9 mouse cellular contexts compared by ENCODE assay signal in the genomic region with DNA sequence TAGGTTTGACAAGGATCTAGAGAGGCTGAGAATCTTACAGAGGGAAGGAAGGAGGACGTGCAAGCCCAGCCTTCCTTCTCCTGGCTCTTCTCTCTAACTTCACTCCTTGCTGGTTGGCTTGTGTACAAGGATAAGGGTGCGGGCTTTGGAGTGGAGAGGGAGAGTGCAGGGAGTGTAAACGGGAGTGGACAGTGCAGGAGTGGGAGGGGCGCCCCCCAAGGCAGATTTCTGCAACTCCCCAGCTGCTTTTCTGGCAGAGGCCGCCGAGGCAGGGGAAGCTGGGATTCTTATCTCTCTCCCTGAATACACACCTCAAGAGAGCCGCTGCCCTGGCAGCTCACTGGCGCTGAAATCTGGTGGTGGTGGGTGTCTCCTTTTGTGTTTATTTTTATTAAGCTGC. TPM values are rescaled to one million over a fixed set of nuclear protein-coding genes. Genes with fewer than 3 reads are reported as not detected.
DNase-seq lines count a peak whose midpoint lies in the region; ATAC-seq and TF ChIP-seq lines count a peak whose summit lies in the region.
"Had no signal": no experiment of that assay in that cellular context is flagged by ENCODE, and none has a peak within 500 bp of the region (broad histone marks: within the 10 kb centered on the region; RNA-seq: fewer than 3 reads in every experiment).

No protein-coding gene starts in this region.

- H3K9me3 ChIP-seq in heart, embryonic 15.5 days (replicated peaks): no peaks in the 10 kb centered on the region
- no peaks in the 10 kb centered on the region for H3K9me3 ChIP-seq in embryonic facial prominence, embryonic 12.5 days
- no peaks in the 10 kb centered on the region for H3K9me3 ChIP-seq in hindbrain, embryonic 13.5 days
- no peaks in the 10 kb centered on the region for H3K9me3 ChIP-seq in midbrain, embryonic 13.5 days

- DNase-seq in heart, adult 2 months: no peak
- DNase-seq in thymus, adult 2 months: no peak
- DNase-seq in kidney, adult 18-20 months: no peak
- no peak for DNase-seq in kidney, postnatal 25 days
- DNase-seq: right cerebral cortex, postnatal 14 days had no signal

- peak overlapping the region; percentile 96; the same call in 1 of the 2 replicates for H3K4me2 ChIP-seq in heart, embryonic 15.5 days
- H3K4me2 ChIP-seq in embryonic facial prominence, embryonic 12.5 days (replicated peaks): peak overlapping the region; percentile 98
- peak overlapping the region; percentile 78 for H3K4me2 ChIP-seq in hindbrain, embryonic 13.5 days
- peak overlapping the region; percentile 82 for H3K4me2 ChIP-seq in midbrain, embryonic 13.5 days (replicated peaks)

- TF ChIP-seq CTCF in heart, adult 2 months (IDR thresholded peaks at IDR 0.05): no peak
- no peak for TF ChIP-seq CTCF in thymus, adult 2 months (IDR thresholded peaks at IDR 0.05; ENCODE audit: borderline replicate concordance, control insufficient read depth, extremely low read depth, insufficient read depth, low read length, poor library complexity)

- TF ChIP-seq POLR2A in heart, adult 2 months (IDR thresholded peaks at IDR 0.05; ENCODE audit: insufficient read depth, low read depth, low read length): no peak
- no peak for TF ChIP-seq POLR2A in thymus, adult 2 months (IDR thresholded peaks at IDR 0.05; ENCODE audit: control insufficient read depth, extremely low read depth, insufficient read depth, low read length, poor library complexity)

- H3K79me2 ChIP-seq in heart, adult 2 months (replicated peaks; ENCODE audit: control insufficient read depth, insufficient read depth, low read length): no peaks in the 10 kb centered on the region

- peaks cover 24% of the 10 kb centered on the region for H3K4me1 ChIP-seq in heart, embryonic 15.5 days (replicated peaks)
- peaks cover 2% of the 10 kb centered on the region for H3K4me1 ChIP-seq in heart, adult 2 months (ENCODE audit: control insufficient read depth, insufficient read depth, low read length)
- peaks cover 24% of the 10 kb centered on the region for H3K4me1 ChIP-seq in embryonic facial prominence, embryonic 12.5 days
- peaks cover 57% of the 10 kb centered on the region for H3K4me1 ChIP-seq in hindbrain, embryonic 13.5 days (replicated peaks)
- H3K4me1 ChIP-seq in midbrain, embryonic 13.5 days (replicated peaks): peaks cover 43% of the 10 kb centered on the region
- H3K4me1 ChIP-seq in thymus, adult 2 months (replicated peaks; ENCODE audit: control insufficient read depth, insufficient read depth, low read length): peaks cover 16% of the 10 kb centered on the region

- no peak for ATAC-seq in heart, embryonic 15.5 days (replicated peaks; ENCODE audit: insufficient number of reproducible peaks, insufficient read depth, low FRiP score, low read depth)
- ATAC-seq in embryonic facial prominence, embryonic 12.5 days (ENCODE audit: insufficient number of reproducible peaks, insufficient read depth, low FRiP score, low TSS enrichment): no peak
- no peak for ATAC-seq in hindbrain, embryonic 13.5 days (ENCODE audit: low FRiP score)
- ATAC-seq in midbrain, embryonic 13.5 days: no peak

- H3K4me3 ChIP-seq in heart, embryonic 15.5 days: 0 out of 2 replicates have a peak overlapping the region, but pooled peaks have one; percentile 12
- no peak overlapping the region for H3K4me3 ChIP-seq in heart, adult 2 months
- peak overlapping the region; percentile 4; the same call in 1 of the 2 replicates for H3K4me3 ChIP-seq in embryonic facial prominence, embryonic 12.5 days
- peak overlapping the region; percentile 62 for H3K4me3 ChIP-seq in hindbrain, embryonic 13.5 days
- peak overlapping the region; percentile 77 for H3K4me3 ChIP-seq in midbrain, embryonic 13.5 days (replicated peaks)
- H3K4me3 ChIP-seq in thymus, adult 2 months (ENCODE audit: control insufficient read depth, insufficient read depth, low read length): no peak overlapping the region

- H3K27me3 ChIP-seq in heart, embryonic 15.5 days: peaks cover 47% of the 10 kb centered on the region
- H3K27me3 ChIP-seq in heart, adult 2 months (ENCODE audit: control insufficient read depth, insufficient read depth, low read length): peaks cover 12% of the 10 kb centered on the region
- H3K27me3 ChIP-seq in embryonic facial prominence, embryonic 12.5 days: peaks cover 49% of the 10 kb centered on the region
- peaks cover 29% of the 10 kb centered on the region for H3K27me3 ChIP-seq in hindbrain, embryonic 13.5 days
- peaks cover 39% of the 10 kb centered on the region for H3K27me3 ChIP-seq in midbrain, embryonic 13.5 days
- H3K27me3 ChIP-seq in thymus, adult 2 months (ENCODE audit: control insufficient read depth, insufficient read depth, low read length): peaks cover 11% of the 10 kb centered on the region

- intact Hi-C loops in heart, adult 2 months (cut with DNase I): loop anchor here (5.0 kb wide), 1 partner anchor 90 kb away; no protein-coding TSS in a partner anchor

- no peak overlapping the region for H3K9ac ChIP-seq in heart, embryonic 15.5 days
- no peak overlapping the region for H3K9ac ChIP-seq in heart, adult 2 months (ENCODE audit: low read depth, low read length)
- H3K9ac ChIP-seq in embryonic facial prominence, embryonic 12.5 days: no peak overlapping the region
- peak overlapping the region; percentile 92 for H3K9ac ChIP-seq in hindbrain, embryonic 13.5 days
- H3K9ac ChIP-seq in midbrain, embryonic 13.5 days (replicated peaks): peak overlapping the region; percentile 88

- H3K36me3 ChIP-seq in heart, embryonic 15.5 days: no peaks in the 10 kb centered on the region
- no peaks in the 10 kb centered on the region for H3K36me3 ChIP-seq in heart, adult 2 months (ENCODE audit: control insufficient read depth, insufficient read depth, low read length)
- H3K36me3 ChIP-seq in embryonic facial prominence, embryonic 12.5 days: no peaks in the 10 kb centered on the region
- H3K36me3 ChIP-seq in hindbrain, embryonic 13.5 days: peaks cover 7% of the 10 kb centered on the region; the same call in 1 of the 2 replicates
- H3K36me3 ChIP-seq in midbrain, embryonic 13.5 days: 0 out of 2 replicates have a peak, but pooled peaks cover 6% of the 10 kb centered on the region
- no peaks in the 10 kb centered on the region for H3K36me3 ChIP-seq in thymus, adult 2 months (ENCODE audit: control insufficient read depth, insufficient read depth, low read length)

- no peak for TF ChIP-seq EP300 in heart, adult 2 months (IDR thresholded peaks at IDR 0.05; ENCODE audit: insufficient read depth, low read depth, low read length)

- WGBS in heart, embryonic 15.5 days: 7% methylated on average over 8 of the region's 8 CpGs
- 7% methylated on average over 8 of the region's 8 CpGs for WGBS in heart, adult 2 months
- WGBS in embryonic facial prominence, embryonic 12.5 days: 12% methylated on average over 8 of the region's 8 CpGs
- WGBS in hindbrain, embryonic 13.5 days: 17% methylated on average over 6 of the region's 8 CpGs
- WGBS in midbrain, embryonic 13.5 days: 8% methylated on average over 7 of the region's 8 CpGs
- WGBS in thymus, adult 2 months: 33% methylated on average over 7 of the region's 8 CpGs

- no peak overlapping the region for H3K27ac ChIP-seq in heart, embryonic 15.5 days
- H3K27ac ChIP-seq in heart, adult 2 months: no peak overlapping the region
- H3K27ac ChIP-seq in embryonic facial prominence, embryonic 12.5 days: no peak overlapping the region
- H3K27ac ChIP-seq in hindbrain, embryonic 13.5 days: peak overlapping the region; percentile 94
- H3K27ac ChIP-seq in midbrain, embryonic 13.5 days: peak overlapping the region; percentile 92
- no peak overlapping the region for H3K27ac ChIP-seq in thymus, adult 2 months (ENCODE audit: control insufficient read depth, insufficient read depth, low read length)

RNA-seq across cellular contexts. Expression of a gene that starts 1.9 kb away (rescaled TPM):
- polyA plus RNA-seq in heart, embryonic 15.5 days (2015; fragmentation: Nextera tagmentation; extraction: Ambion mirVana): 1.00 and 1.5 TPM in 2 replicates
- 1 to 10 TPM; 7.3 to 8.2 TPM for total RNA-seq in heart, adult 2 months (2021)
- polyA plus RNA-seq in heart, adult 2 months (2012; rRNA removed): 7.6 and 7.8 TPM in 2 replicates
- 3.6 TPM in 2 replicates for polyA plus RNA-seq in embryonic facial prominence, embryonic 12.5 days (2016; fragmentation: Nextera tagmentation; extraction: Ambion mirVana)
- 11.3 and 11.5 TPM in 2 replicates for polyA plus RNA-seq in hindbrain, embryonic 13.5 days (2015; fragmentation: Nextera tagmentation; extraction: Ambion mirVana)
- polyA plus RNA-seq in midbrain, embryonic 13.5 days (2015; fragmentation: Nextera tagmentation; extraction: Ambion mirVana): 10.4 and 11.9 TPM in 2 replicates
- 3.7 and 4.9 TPM in 2 replicates for polyA plus RNA-seq in thymus, adult 2 months (2012; rRNA removed)

Comparison
In these comparisons a context has a peak if more than half of its experiments do, and no peak if none do; other contexts are left out.
1. H3K4me3 ChIP-seq: peak in heart, embryonic 15.5 days (single experiment), embryonic facial prominence, embryonic 12.5 days (single experiment), hindbrain, embryonic 13.5 days (single experiment) and midbrain, embryonic 13.5 days (single experiment); none in heart, adult 2 months (single experiment) and thymus, adult 2 months (single experiment).
2. H3K27ac ChIP-seq: peak in hindbrain, embryonic 13.5 days (single experiment) and midbrain, embryonic 13.5 days (single experiment); none in heart, embryonic 15.5 days (single experiment), heart, adult 2 months (single experiment), embryonic facial prominence, embryonic 12.5 days (single experiment) and thymus, adult 2 months (single experiment).
3. H3K9ac ChIP-seq: peak in hindbrain, embryonic 13.5 days (single experiment) and midbrain, embryonic 13.5 days (single experiment); none in heart, embryonic 15.5 days (single experiment), heart, adult 2 months (single experiment) and embryonic facial prominence, embryonic 12.5 days (single experiment).
4. Peak in every context shown above with its lines, with median percentiles within 50 percentile points of each other: H3K4me2 ChIP-seq.